Mouse (Mus musculus): ENCODE results near the gene Osbp2. TPM values are rescaled to one million over a fixed set of nuclear protein-coding genes. Genes with fewer than 3 reads are reported as not detected.
A peak's percentile ranks its signal among the peaks of the same experiment; 100 is the strongest.

The Osbp2 gene
- polyA plus RNA-seq, 1 experiment from 2014 or later, result 1.8 TPM

DNA sequence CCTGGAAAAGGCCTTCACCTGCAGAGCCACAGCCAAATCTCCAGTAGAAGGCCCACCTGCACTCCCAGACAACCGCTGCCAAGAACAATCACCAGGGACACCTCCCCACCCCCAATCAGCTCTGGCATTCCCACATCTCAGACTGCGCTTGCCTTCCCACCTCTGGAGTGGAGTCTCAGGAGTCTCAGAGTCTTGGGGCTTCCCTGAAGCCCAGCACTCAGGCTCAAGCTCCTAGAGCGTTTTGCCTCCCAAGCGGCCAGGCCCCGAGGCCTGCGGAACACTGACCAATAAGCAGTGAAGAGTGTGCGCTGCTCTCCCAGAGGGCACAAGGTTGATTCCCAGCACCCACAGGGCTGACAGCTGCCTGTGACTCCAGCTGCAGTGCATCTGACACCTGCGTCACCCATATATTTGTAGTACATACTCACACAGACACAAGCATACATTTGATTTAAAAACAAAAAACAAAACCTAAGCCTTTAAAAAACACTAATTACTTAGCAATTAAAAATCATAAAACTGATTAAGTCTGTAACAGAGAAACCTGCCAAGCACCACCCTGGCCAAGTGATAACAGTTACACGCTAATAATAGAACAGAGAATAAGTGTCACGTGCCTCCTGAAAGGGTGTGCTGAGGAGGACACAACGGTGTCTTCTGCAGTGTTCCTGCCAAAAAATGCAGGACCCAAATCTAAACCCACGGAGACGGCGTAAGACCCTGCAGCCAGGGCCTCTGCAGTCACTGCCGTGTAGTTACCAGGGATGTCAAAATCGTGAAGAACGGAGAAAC is 19.6 kb downstream of the Osbp2 start:
- Histone ChIP-seq H3K9me3 (ENCODE audit: control insufficient read depth, low read length) (no peaks in the 10 kb centered on the region), H3K4me1 (replicated peaks; ENCODE audit: control insufficient read depth, insufficient read depth, low read length) (no peaks in the 10 kb centered on the region), H3K36me3 (ENCODE audit: control insufficient read depth, insufficient read depth, low read length) (no peaks in the 10 kb centered on the region), H3K9ac (ENCODE audit: low read depth, low read length) (no peak overlapping the region), H3K4me2 (replicated peaks; ENCODE audit: low read depth, low read length) (no peak overlapping the region), H3K4me3 (ENCODE audit: low read depth, low read length) (no peak overlapping the region), H3K27ac (ENCODE audit: low read depth, low read length) (no peak overlapping the region), H3K27me3 (ENCODE audit: control insufficient read depth, insufficient read depth, low read length) (no peaks in the 10 kb centered on the region)
- WGBS, result 83% methylated on average over 17 of the region's 17 CpGs
- DNase-seq (ENCODE audit: low spot score), result no peak
- no peak for ATAC-seq (ENCODE audit: low FRiP score)

GRCm38 (mm10) chr11:3835271-3835670 is 28.4 kb downstream of the Osbp2 start:
- Histone ChIP-seq H3K4me3 (ENCODE audit: low read depth, low read length) (no peak overlapping the region), H3K27me3 (ENCODE audit: control insufficient read depth, insufficient read depth, low read length) (no peaks in the 10 kb centered on the region), H3K9me3 (ENCODE audit: control insufficient read depth, low read length) (no peaks in the 10 kb centered on the region), H3K4me1 (replicated peaks; ENCODE audit: control insufficient read depth, insufficient read depth, low read length) (no peaks in the 10 kb centered on the region), H3K27ac (ENCODE audit: low read depth, low read length) (no peak overlapping the region), H3K4me2 (replicated peaks; ENCODE audit: low read depth, low read length) (no peak overlapping the region), H3K9ac (ENCODE audit: low read depth, low read length) (no peak overlapping the region), H3K36me3 (ENCODE audit: control insufficient read depth, insufficient read depth, low read length) (no peaks in the 10 kb centered on the region)
- ATAC-seq (ENCODE audit: low FRiP score) (no peak), DNase-seq (ENCODE audit: low spot score) (no peak)
- 66% methylated on average over 4 of the region's 4 CpGs for WGBS

DNA sequence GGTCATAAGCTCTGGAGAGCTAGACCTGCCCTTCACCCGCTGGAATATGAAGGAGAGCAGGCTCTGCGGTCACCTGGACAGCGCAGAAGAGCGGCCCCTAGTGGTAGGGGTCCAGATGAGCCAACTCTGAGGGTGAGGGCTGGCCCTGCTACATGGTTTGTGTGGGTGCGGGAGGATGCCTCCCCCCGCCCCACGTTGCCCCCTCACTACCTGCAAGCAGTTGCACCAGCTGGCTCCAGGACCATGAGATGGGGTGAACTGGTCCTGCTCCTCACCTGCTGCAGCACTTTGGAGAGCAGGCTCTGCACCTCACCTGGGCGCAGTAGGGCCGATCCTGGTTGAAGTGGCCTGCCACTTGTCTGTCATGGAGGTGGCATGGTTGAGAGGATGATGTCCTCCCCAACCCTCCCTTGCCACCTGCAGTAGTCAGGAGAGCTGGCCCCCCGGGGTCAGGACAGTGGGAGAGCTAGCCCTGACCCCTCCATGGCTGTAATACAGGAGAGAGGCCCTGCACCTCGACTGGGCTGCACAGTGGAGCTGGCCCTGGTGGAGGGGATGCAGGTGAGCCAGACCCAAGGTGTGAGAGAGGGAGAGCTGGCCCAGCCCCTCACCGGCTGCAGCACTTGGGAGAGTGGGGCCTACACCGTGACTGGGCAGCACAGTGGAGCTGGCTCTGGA is 29.1 kb downstream of the Osbp2 start:
- ATAC-seq (ENCODE audit: low FRiP score), result no peak
- no peak overlapping the region for H3K4me2 ChIP-seq (replicated peaks; ENCODE audit: low read depth, low read length)
- no peak overlapping the region for H3K4me3 ChIP-seq (ENCODE audit: low read depth, low read length)

DNA sequence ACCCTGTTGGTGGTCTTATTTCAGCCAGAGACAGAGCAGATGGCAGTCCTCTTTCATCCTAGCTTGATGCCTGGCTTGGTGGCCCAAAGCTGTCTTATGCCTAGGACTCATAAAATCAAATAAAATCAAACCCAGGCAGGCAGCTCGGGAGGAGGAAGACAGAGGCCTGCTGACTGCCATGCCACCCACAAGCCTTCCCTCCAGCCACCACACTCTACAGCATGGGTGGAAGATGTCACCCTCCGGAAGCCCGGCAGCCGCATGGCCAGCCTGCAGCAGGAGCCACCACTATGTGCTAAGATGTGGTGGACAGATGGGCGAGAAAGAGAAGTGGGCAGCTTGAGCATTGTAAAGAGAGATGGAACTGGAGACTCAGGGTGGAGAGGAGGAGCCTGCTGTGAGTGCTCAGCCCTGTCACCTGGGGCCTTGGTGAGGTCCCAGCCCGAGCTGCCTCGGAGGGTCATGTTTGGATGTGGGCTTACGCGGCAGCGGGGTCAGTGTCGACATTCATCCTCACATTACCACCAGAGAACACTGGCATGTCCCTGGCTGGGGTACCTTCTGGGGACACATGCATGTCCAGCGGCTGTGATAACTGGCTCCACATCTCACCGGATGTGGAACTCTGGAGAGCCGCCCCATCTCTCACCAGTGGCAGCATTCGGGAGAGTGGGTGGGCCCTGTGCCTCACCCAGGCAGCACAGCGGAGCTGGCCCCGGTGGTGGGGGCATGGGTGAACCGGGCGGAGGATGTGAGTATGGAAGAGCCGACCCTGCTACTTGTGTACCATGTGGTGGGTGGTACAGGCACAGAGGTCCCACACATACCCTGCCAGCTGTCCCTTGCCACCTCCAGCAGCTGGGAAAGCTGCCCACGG is 29.9 kb downstream of the Osbp2 start:
- Histone ChIP-seq H3K27me3 (ENCODE audit: control insufficient read depth, insufficient read depth, low read length) (no peaks in the 10 kb centered on the region), H3K9me3 (ENCODE audit: control insufficient read depth, low read length) (no peaks in the 10 kb centered on the region), H3K9ac (ENCODE audit: low read depth, low read length) (no peak overlapping the region), H3K27ac (ENCODE audit: low read depth, low read length) (no peak overlapping the region), H3K4me2 (replicated peaks; ENCODE audit: low read depth, low read length) (no peak overlapping the region), H3K4me1 (replicated peaks; ENCODE audit: control insufficient read depth, insufficient read depth, low read length) (no peaks in the 10 kb centered on the region), H3K4me3 (ENCODE audit: low read depth, low read length) (no peak overlapping the region), H3K36me3 (ENCODE audit: control insufficient read depth, insufficient read depth, low read length) (no peaks in the 10 kb centered on the region)
- DNase-seq (ENCODE audit: low spot score) (no peak), ATAC-seq (ENCODE audit: low FRiP score) (no peak)
- WGBS, result 44% methylated on average over 21 of the region's 21 CpGs

More for the DNA sequence above, 29.1 kb downstream of the Osbp2 start:
- H3K27me3 ChIP-seq (ENCODE audit: control insufficient read depth, insufficient read depth, low read length), result no peaks in the 10 kb centered on the region
- no peaks in the 10 kb centered on the region for H3K36me3 ChIP-seq (ENCODE audit: control insufficient read depth, insufficient read depth, low read length)
- no peaks in the 10 kb centered on the region for H3K9me3 ChIP-seq (ENCODE audit: control insufficient read depth, low read length)
- H3K9ac ChIP-seq (ENCODE audit: low read depth, low read length), result no peak overlapping the region
- 49% methylated on average over 13 of the region's 13 CpGs for WGBS
- no peaks in the 10 kb centered on the region for H3K4me1 ChIP-seq (replicated peaks; ENCODE audit: control insufficient read depth, insufficient read depth, low read length)
- H3K27ac ChIP-seq (ENCODE audit: low read depth, low read length), result no peak overlapping the region
- peak; percentile 57 for DNase-seq (ENCODE audit: low spot score)

DNA sequence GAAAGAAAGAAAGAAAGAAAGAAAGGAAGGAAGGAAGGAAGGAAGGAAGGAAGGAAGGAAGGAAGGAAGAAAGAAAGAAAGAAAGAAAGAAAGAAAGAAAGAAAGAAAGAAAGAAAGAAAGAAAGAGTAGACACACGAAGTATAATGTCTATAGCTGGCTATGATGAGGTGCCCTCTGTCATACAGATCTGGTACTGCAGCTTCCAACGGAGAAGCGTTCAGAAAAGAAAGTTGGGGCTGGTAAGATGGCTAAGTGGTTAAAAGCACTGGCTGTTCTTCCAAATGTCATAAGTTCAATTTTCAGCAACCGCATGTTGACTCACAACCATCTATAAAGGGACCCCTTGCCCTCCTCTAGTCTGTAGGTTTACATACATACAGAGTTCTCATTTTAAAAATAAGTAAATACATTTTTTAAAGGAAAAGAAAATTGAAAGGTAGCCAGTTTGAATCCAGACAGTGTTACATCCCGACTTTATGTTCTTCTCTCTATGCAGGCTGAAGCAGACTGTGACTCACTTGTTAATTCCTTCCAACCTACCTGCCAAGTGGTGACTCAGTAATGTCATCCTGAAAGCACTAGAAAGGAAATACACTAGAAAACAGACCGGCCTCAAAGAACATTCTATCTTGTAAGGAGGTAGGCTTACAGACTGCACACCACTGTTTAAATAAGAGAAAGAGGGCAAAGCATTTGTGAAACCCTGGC is 31.4 kb downstream of the Osbp2 start:
- peak; percentile 28 for DNase-seq (ENCODE audit: low spot score)
- no peaks in the 10 kb centered on the region for H3K36me3 ChIP-seq (ENCODE audit: control insufficient read depth, insufficient read depth, low read length)
- H3K9ac ChIP-seq (ENCODE audit: low read depth, low read length), result no peak overlapping the region
- H3K27me3 ChIP-seq (ENCODE audit: control insufficient read depth, insufficient read depth, low read length), result no peaks in the 10 kb centered on the region
- H3K4me2 ChIP-seq (replicated peaks; ENCODE audit: low read depth, low read length), result no peak overlapping the region
- H3K27ac ChIP-seq (ENCODE audit: low read depth, low read length), result no peak overlapping the region
- WGBS, result 51% methylated on average over 6 of the region's 6 CpGs
- no peak for ATAC-seq (ENCODE audit: low FRiP score)
- no peak overlapping the region for H3K4me3 ChIP-seq (ENCODE audit: low read depth, low read length)
- no peaks in the 10 kb centered on the region for H3K9me3 ChIP-seq (ENCODE audit: control insufficient read depth, low read length)
- H3K4me1 ChIP-seq (replicated peaks; ENCODE audit: control insufficient read depth, insufficient read depth, low read length), result no peaks in the 10 kb centered on the region

DNA sequence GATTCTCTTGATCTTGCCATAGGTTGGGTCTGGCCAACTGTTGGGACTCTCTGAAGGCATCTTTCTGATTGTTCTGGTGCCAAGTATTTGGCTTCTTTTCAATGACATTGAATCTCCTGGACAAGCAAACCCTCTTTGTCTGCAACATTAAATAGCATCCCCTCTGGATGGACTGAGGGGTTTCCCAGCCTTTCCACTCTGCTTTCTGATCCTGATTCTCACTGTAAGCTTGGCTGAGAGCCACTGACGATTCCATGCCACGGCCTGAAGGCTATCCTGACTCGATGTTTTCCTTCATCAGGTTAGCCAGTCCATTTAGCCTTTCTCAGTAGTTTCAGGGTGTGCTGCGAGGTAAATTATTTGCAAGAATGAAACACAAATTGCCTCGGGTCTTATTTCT is 34.0 kb downstream of the Osbp2 start:
- H3K9ac ChIP-seq (ENCODE audit: low read depth, low read length), result no peak overlapping the region
- no peak for ATAC-seq (ENCODE audit: low FRiP score)
- H3K4me2 ChIP-seq (replicated peaks; ENCODE audit: low read depth, low read length), result no peak overlapping the region
- no peaks in the 10 kb centered on the region for H3K4me1 ChIP-seq (replicated peaks; ENCODE audit: control insufficient read depth, insufficient read depth, low read length)
- WGBS, result 92% methylated on average over 5 of the region's 5 CpGs
- no peak overlapping the region for H3K4me3 ChIP-seq (ENCODE audit: low read depth, low read length)
- DNase-seq (ENCODE audit: low spot score), result no peak
- no peaks in the 10 kb centered on the region for H3K9me3 ChIP-seq (ENCODE audit: control insufficient read depth, low read length)
- no peaks in the 10 kb centered on the region for H3K36me3 ChIP-seq (ENCODE audit: control insufficient read depth, insufficient read depth, low read length)
- no peak overlapping the region for H3K27ac ChIP-seq (ENCODE audit: low read depth, low read length)
- no peaks in the 10 kb centered on the region for H3K27me3 ChIP-seq (ENCODE audit: control insufficient read depth, insufficient read depth, low read length)

GRCm38 (mm10) chr11:3824138-3824537 is 39.6 kb downstream of the Osbp2 start:
- no peaks in the 10 kb centered on the region for H3K36me3 ChIP-seq (ENCODE audit: control insufficient read depth, insufficient read depth, low read length)
- no peak overlapping the region for H3K27ac ChIP-seq (ENCODE audit: low read depth, low read length)
- DNase-seq (ENCODE audit: low spot score) (no peak), ATAC-seq (ENCODE audit: low FRiP score) (no peak)
- 75% methylated on average over 5 of the region's 5 CpGs for WGBS
- no peak overlapping the region for H3K4me3 ChIP-seq (ENCODE audit: low read depth, low read length)
- no peaks in the 10 kb centered on the region for H3K27me3 ChIP-seq (ENCODE audit: control insufficient read depth, insufficient read depth, low read length)
- H3K9me3 ChIP-seq (ENCODE audit: control insufficient read depth, low read length), result no peaks in the 10 kb centered on the region
- H3K4me1 ChIP-seq (replicated peaks; ENCODE audit: control insufficient read depth, insufficient read depth, low read length), result no peaks in the 10 kb centered on the region
- no peak overlapping the region for H3K4me2 ChIP-seq (replicated peaks; ENCODE audit: low read depth, low read length)
- no peak overlapping the region for H3K9ac ChIP-seq (ENCODE audit: low read depth, low read length)

GRCm38 (mm10) chr11:3823378-3823777 is 40.3 kb downstream of the Osbp2 start:
- no peaks in the 10 kb centered on the region for H3K4me1 ChIP-seq (replicated peaks; ENCODE audit: control insufficient read depth, insufficient read depth, low read length)
- ATAC-seq (ENCODE audit: low FRiP score) (no peak), DNase-seq (ENCODE audit: low spot score) (no peak)
- WGBS, result 71% methylated on average over 2 of the region's 2 CpGs
- no peaks in the 10 kb centered on the region for H3K9me3 ChIP-seq (ENCODE audit: control insufficient read depth, low read length)
- no peaks in the 10 kb centered on the region for H3K36me3 ChIP-seq (ENCODE audit: control insufficient read depth, insufficient read depth, low read length)
- no peaks in the 10 kb centered on the region for H3K27me3 ChIP-seq (ENCODE audit: control insufficient read depth, insufficient read depth, low read length)
- no peak overlapping the region for H3K9ac ChIP-seq (ENCODE audit: low read depth, low read length)
- no peak overlapping the region for H3K27ac ChIP-seq (ENCODE audit: low read depth, low read length)
- H3K4me3 ChIP-seq (ENCODE audit: low read depth, low read length), result no peak overlapping the region
- no peak overlapping the region for H3K4me2 ChIP-seq (replicated peaks; ENCODE audit: low read depth, low read length)
